Mouse (Mus musculus) heart, embryonic 16.5 days (tissue): ENCODE measurements around the gene Olfm2. TPM values are rescaled to one million over a fixed set of nuclear protein-coding genes. Genes with fewer than 3 reads are reported as not detected.

Experiments used
- ATAC-seq: fragments of 200-750 bp; cut with Nextera tagmentation; replicated peaks from 2 replicates; pipeline ENCODE4 v1.8.0; 2017; ENCODE audit warnings: moderate number of reproducible peaks; ENCODE audit not compliant: insufficient read depth, low FRiP score; ENCODE audit errors: extremely low read depth
- H3K27ac ChIP-seq: fragments of 300-500 bp; sonication (generic); 2 replicates; pipeline ENCODE4 v1.5.1; 2014; ENCODE audit warnings: mild to moderate bottlenecking, low read length, control low read depth, moderate library complexity
- H3K27me3 ChIP-seq: fragments of 300-500 bp; sonication (generic); 2 replicates; pipeline ENCODE4 v1.6.1; 2014; ENCODE audit warnings: low read length, mixed read lengths; ENCODE audit not compliant: control insufficient read depth, insufficient read depth
- H3K36me3 ChIP-seq: fragments of 300-500 bp; sonication (generic); 2 replicates; pipeline ENCODE4 v1.6.1; 2014; ENCODE audit not compliant: control insufficient read depth, insufficient read depth
- H3K4me1 ChIP-seq: fragments of 300-500 bp; sonication (generic); 2 replicates; pipeline ENCODE4 v1.6.1; 2014; ENCODE audit warnings: low read length, mixed read lengths; ENCODE audit not compliant: control insufficient read depth, insufficient read depth
- H3K4me2 ChIP-seq: fragments of 300-500 bp; sonication (generic); 2 replicates; pipeline ENCODE4 v1.6.1; 2014; ENCODE audit warnings: low read depth, mild to moderate bottlenecking, control low read depth, low read length
- H3K4me3 ChIP-seq: fragments of 300-500 bp; sonication (generic); 2 replicates; pipeline ENCODE4 v1.5.1; 2014; ENCODE audit warnings: mild to moderate bottlenecking, control low read depth, low read length
- H3K9ac ChIP-seq: fragments of 300-500 bp; sonication (generic); 2 replicates; pipeline ENCODE4 v1.6.1; 2014; ENCODE audit warnings: low read length, control low read depth
- H3K9me3 ChIP-seq: fragments of 300-500 bp; sonication (generic); replicated peaks from 2 replicates; pipeline ENCODE4 v1.6.1; 2016; ENCODE audit warnings: low read length; ENCODE audit not compliant: control insufficient read depth
- WGBS: fragments of 180-500 bp; shearing (Covaris S2); extraction: QIAGEN DNeasy Blood & Tissue Kit; methylation state at CpG from one replicate; pipeline ENCODE4 v1.1.7; 2014; 5-methylcytosine and 5-hydroxymethylcytosine counted together
- polyA plus RNA-seq: library from polyadenylated mRNA; unstranded; fragments of >200 nt; fragmentation: Nextera tagmentation; extraction: Ambion mirVana; gene quantifications from 2 replicates; pipeline ENCODE4 v1.2.1, GENCODE M21; 2015

Gene Olfm2
- polyA plus RNA-seq, 1 experiment from 2014 or later = 1.4 TPM

DNA sequence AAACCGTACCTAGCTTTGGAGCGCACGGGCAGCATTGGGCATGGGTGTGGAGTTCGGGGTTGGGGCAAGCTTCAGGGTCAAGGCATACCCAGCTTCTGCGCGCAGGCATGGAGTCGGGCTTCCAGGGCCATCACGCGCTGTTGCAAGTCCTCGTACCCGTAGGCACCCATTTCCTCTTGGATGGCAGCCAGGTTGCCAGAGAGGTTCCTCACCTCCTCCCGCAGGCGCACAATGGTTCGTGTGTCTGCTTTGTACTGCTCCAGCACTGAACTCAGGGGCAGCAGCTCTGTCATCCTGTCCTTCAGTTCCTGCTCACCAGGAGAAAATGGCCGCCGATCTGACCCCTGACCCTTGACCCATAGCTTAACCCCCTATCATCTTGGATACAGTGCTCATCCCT is 74.1 kb downstream of the Olfm2 start:
- H3K27me3 ChIP-seq = no peaks in the 10 kb centered on the region
- H3K4me3 ChIP-seq = no peak overlapping the region
- no peak overlapping the region for H3K9ac ChIP-seq
- no peaks in the 10 kb centered on the region for H3K4me1 ChIP-seq
- ATAC-seq = no peak
- H3K4me2 ChIP-seq = no peak overlapping the region
- WGBS = 76% methylated on average over 16 of the region's 16 CpGs
- no peaks in the 10 kb centered on the region for H3K9me3 ChIP-seq
- H3K27ac ChIP-seq = no peak overlapping the region
- H3K36me3 ChIP-seq = no peaks in the 10 kb centered on the region

GRCm38 (mm10) chr9:20668065-20668464 is 78.1 kb downstream of the Olfm2 start:
- 88% methylated on average over 22 of the region's 22 CpGs for WGBS
- no peak overlapping the region for H3K4me3 ChIP-seq
- no peaks in the 10 kb centered on the region for H3K27me3 ChIP-seq
- no peak for ATAC-seq
- no peak overlapping the region for H3K27ac ChIP-seq
- peaks cover 12% of the 10 kb centered on the region for H3K36me3 ChIP-seq
- no peak overlapping the region for H3K9ac ChIP-seq
- no peak overlapping the region for H3K4me2 ChIP-seq
- H3K4me1 ChIP-seq = peaks cover 3% of the 10 kb centered on the region; the same call in 1 of the 2 replicates
- H3K9me3 ChIP-seq = no peaks in the 10 kb centered on the region

- ATAC-seq = no peak
- H3K9ac ChIP-seq = no peak overlapping the region
- peaks cover 20% of the 10 kb centered on the region for H3K36me3 ChIP-seq
- WGBS = 5% methylated on average over 7 of the region's 7 CpGs
- H3K9me3 ChIP-seq = no peaks in the 10 kb centered on the region
- no peak overlapping the region for H3K4me2 ChIP-seq
- no peak overlapping the region for H3K27ac ChIP-seq
- no peaks in the 10 kb centered on the region for H3K27me3 ChIP-seq
- no peak overlapping the region for H3K4me3 ChIP-seq
- peaks cover 3% of the 10 kb centered on the region; the same call in 1 of the 2 replicates for H3K4me1 ChIP-seq
These were observed 79.6 kb downstream of the Olfm2 start for GRCm38 (mm10) chr9:20666510-20667034.

GRCm38 (mm10) chr9:20665925-20666324 is 80.2 kb downstream of the Olfm2 start:
- Histone ChIP-seq H3K36me3 (peaks cover 27% of the 10 kb centered on the region), H3K27me3 (no peaks in the 10 kb centered on the region)

DNA sequence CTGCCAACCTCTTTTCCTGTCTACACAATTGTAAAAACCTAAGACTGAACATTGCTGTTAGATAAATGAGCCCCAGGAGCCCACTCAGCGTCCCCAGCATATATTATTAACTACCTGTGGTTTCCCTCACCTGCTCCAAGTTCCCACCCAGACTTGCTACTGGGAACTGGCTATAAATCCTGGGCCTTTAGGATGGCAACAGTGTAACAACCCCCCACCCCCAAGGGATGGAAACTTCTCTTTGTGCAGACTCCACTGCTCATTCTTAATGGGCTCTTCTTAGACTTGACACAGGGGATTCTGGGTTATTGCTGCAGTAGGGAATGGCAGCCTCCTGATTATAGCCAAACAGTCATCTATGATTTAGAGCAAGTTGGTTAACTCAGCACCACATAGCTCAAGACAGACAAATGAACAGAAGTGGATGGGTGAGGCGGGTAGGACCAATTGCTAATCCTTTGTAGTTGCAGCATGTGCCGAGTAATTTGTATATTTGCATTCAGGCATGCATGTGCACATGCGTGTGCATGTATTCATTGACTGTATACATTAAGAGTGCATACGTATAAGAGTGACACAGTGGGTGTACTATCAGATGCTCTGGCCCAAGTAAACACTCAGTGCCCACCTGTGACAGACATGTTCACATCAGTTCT is 81.0 kb downstream of the Olfm2 start:
- WGBS = 79% methylated on average over 5 of the region's 5 CpGs
- Histone ChIP-seq H3K36me3 (peaks cover 27% of the 10 kb centered on the region), H3K27ac (no peak overlapping the region), H3K4me1 (peaks cover 3% of the 10 kb centered on the region; the same call in 1 of the 2 replicates), H3K9me3 (no peaks in the 10 kb centered on the region), H3K9ac (no peak overlapping the region), H3K4me3 (no peak overlapping the region), H3K4me2 (no peak overlapping the region), H3K27me3 (no peaks in the 10 kb centered on the region)
- no peak for ATAC-seq

More at GRCm38 (mm10) chr9:20665925-20666324, 80.2 kb downstream of the Olfm2 start:
- Histone ChIP-seq H3K9ac (no peak overlapping the region), H3K4me3 (no peak overlapping the region), H3K27ac (no peak overlapping the region), H3K4me1 (peaks cover 3% of the 10 kb centered on the region; the same call in 1 of the 2 replicates), H3K9me3 (no peaks in the 10 kb centered on the region), H3K4me2 (no peak overlapping the region)
- no peak for ATAC-seq
- 47% methylated on average over 8 of the region's 8 CpGs for WGBS

GRCm38 (mm10) chr9:20664366-20664765 is 81.8 kb downstream of the Olfm2 start:
- no peak overlapping the region for H3K4me2 ChIP-seq
- ATAC-seq = no peak
- no peak overlapping the region for H3K4me3 ChIP-seq
- no peak overlapping the region for H3K9ac ChIP-seq
- 94% methylated on average over 2 of the region's 2 CpGs for WGBS
- H3K27ac ChIP-seq = no peak overlapping the region
- H3K36me3 ChIP-seq = peaks cover 33% of the 10 kb centered on the region
- peaks cover 3% of the 10 kb centered on the region; the same call in 1 of the 2 replicates for H3K4me1 ChIP-seq
- H3K9me3 ChIP-seq = no peaks in the 10 kb centered on the region
- H3K27me3 ChIP-seq = no peaks in the 10 kb centered on the region

GRCm38 (mm10) chr9:20663956-20664355 is 82.2 kb downstream of the Olfm2 start:
- Histone ChIP-seq H3K36me3 (peaks cover 34% of the 10 kb centered on the region), H3K27ac (no peak overlapping the region), H3K4me1 (peaks cover 3% of the 10 kb centered on the region; the same call in 1 of the 2 replicates), H3K4me2 (no peak overlapping the region), H3K9ac (no peak overlapping the region), H3K4me3 (no peak overlapping the region), H3K9me3 (no peaks in the 10 kb centered on the region), H3K27me3 (no peaks in the 10 kb centered on the region)
- 91% methylated on average over 2 of the region's 2 CpGs for WGBS
- no peak for ATAC-seq

DNA sequence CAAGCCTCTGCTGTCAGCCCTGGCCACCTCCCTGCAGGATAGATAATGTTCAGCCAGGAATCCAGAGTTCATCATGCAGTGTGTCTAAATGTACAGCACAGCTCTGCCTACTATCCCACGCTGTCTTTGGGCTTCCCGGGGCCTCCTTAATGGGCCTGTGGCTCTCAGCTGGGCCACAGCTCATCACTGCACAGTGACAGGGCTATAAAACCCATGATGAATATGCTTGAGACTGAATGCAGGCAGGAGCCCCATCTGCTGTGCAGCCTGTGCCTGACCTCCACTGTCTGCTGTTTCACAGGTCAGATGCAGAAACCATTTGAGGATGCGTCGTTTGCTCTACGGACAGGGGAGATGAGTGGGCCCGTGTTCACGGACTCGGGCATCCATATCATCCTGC is 83.3 kb downstream of the Olfm2 start:
- peaks cover 9% of the 10 kb centered on the region for H3K4me1 ChIP-seq
- H3K27me3 ChIP-seq = no peaks in the 10 kb centered on the region
- H3K27ac ChIP-seq = no peak overlapping the region
- no peak overlapping the region for H3K4me2 ChIP-seq
- H3K36me3 ChIP-seq = peaks cover 37% of the 10 kb centered on the region
- H3K9ac ChIP-seq = no peak overlapping the region
- ATAC-seq = no peak
- WGBS = 96% methylated on average over 8 of the region's 8 CpGs
- no peaks in the 10 kb centered on the region for H3K9me3 ChIP-seq
- no peak overlapping the region for H3K4me3 ChIP-seq

GRCm38 (mm10) chr9:20662325-20662724 is 83.8 kb downstream of the Olfm2 start:
- Histone ChIP-seq H3K27me3 (no peaks in the 10 kb centered on the region), H3K27ac (no peak overlapping the region), H3K4me1 (peaks cover 13% of the 10 kb centered on the region), H3K9ac (no peak overlapping the region), H3K36me3 (peaks cover 41% of the 10 kb centered on the region), H3K4me3 (no peak overlapping the region), H3K4me2 (no peak overlapping the region), H3K9me3 (no peaks in the 10 kb centered on the region)
- ATAC-seq = no peak
- WGBS = 53% methylated on average over 3 of the region's 3 CpGs
